Mouse (Mus musculus) natural killer cell, adult 2 months (primary cell): ENCODE results near the gene Chmp4b.

Source experiments
- DNase-seq, 2 experiments: peaks; one replicate each; pipeline ENCODE4 v3.0.0; 2022; ENCODE audit warnings: low spot score in 2 of 2

Chmp4b gene

DNA sequence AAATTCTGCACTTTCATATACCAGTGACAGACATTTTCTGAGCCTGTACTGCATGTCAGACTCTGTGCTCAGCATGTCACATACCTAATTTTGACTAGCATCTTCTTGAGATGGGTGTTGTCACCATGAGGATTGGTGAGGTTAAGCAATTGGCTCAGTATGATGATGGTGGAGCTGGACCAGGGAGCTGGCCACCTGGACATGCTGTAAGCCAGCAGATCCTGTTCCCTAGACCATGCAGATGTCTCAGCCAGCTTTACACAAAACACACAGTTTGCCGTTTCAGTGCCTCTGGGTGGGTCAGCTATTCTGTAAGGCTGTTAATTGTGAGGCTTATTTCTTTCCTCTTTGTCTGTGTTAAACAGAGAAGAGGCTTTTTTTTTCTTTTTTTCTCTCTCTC lies 31.2 kb downstream of the Chmp4b start:
- DNase-seq = no peak

DNA sequence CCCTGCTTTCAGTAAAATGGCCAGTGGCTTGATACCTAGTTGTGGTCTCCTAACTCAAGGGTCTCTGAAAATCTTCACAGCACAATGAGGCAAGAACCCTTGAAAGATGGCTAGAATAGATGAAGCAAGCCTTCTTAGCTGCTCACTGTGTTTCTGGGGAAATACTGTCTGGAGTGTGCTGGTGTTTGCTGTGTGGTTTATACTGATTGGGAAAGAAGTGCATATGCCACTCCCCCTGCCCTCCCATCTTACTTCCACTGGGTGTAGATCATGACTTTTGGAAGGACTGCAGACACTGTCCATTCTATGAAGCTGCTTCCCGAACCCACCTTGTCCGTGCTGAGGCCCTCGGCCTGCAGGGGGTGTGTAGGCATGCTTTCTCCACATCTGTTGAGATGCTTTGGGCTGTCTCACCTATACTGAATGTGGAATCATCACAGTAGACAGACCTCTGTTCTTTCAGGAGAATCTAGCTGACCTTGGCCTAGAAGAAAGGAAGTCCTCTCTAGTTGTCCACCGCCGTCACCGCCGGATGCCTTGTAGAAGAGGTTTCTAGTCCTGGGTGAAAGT lies 33.5 kb downstream of the Chmp4b start:
- DNase-seq = no peak

- DNase-seq = no peak
These were observed 34.3 kb downstream of the Chmp4b start for GRCm38 (mm10) chr2:154685772-154686171.

- no peak for DNase-seq
These were observed 35.3 kb downstream of the Chmp4b start for GRCm38 (mm10) chr2:154686819-154687218.

GRCm38 (mm10) chr2:154689391-154689790 lies 37.9 kb downstream of the Chmp4b start:
- no peak for DNase-seq

GRCm38 (mm10) chr2:154690959-154691358 lies 39.5 kb downstream of the Chmp4b start:
- no peak for DNase-seq

- DNase-seq = no peak
These were observed 41.9 kb downstream of the Chmp4b start for GRCm38 (mm10) chr2:154693186-154693940.

GRCm38 (mm10) chr2:154693941-154694256 lies 42.4 kb downstream of the Chmp4b start:
- no peak for DNase-seq

DNA sequence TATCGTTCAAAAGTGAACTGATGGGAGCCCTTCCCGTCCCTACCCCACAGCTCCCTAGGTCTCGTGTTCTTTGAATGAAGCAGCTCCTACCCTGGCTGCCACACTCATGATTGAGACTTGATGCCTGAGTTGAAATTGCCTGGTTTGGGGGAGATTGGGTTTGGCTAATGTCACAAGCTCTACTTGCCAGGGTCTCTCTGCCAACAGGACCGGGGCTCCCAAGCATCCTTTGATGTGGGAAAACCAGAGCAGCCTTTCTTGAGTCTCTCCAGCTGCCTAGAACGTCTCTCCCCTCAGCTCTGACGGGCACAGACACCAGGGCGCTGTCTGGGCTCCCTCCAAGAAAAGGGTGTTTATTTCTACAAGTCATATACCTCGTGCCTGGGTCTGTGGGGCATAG lies 44.2 kb downstream of the Chmp4b start:
- no peak for DNase-seq

GRCm38 (mm10) chr2:154696660-154697059 lies 45.2 kb downstream of the Chmp4b start:
- DNase-seq = no peak

- no peak for DNase-seq
These were observed 47.9 kb downstream of the Chmp4b start for GRCm38 (mm10) chr2:154699360-154699759.

DNA sequence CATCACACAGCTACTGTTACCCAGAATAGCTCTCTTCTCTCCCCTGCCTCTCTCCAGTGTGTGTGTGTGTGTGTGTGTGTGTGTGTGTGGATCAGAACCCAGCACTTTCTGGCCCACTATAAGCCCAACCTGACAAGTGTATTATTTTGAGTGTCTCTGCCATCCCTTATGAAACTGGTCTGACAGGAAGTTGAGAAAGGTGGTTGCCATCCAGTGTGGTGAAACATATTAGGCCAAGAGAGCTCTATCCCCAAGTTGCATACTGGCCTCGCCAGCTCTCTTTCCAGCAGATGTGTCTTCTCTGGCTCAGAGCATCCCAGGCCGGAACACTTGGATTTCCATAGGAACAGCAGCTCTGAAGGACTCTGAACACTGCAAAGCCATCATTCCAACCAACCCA lies 48.7 kb downstream of the Chmp4b start:
- no peak for DNase-seq

- peak; percentile 41 to 52 for DNase-seq
These were observed 51.3 kb downstream of the Chmp4b start for GRCm38 (mm10) chr2:154702637-154703315.

DNA sequence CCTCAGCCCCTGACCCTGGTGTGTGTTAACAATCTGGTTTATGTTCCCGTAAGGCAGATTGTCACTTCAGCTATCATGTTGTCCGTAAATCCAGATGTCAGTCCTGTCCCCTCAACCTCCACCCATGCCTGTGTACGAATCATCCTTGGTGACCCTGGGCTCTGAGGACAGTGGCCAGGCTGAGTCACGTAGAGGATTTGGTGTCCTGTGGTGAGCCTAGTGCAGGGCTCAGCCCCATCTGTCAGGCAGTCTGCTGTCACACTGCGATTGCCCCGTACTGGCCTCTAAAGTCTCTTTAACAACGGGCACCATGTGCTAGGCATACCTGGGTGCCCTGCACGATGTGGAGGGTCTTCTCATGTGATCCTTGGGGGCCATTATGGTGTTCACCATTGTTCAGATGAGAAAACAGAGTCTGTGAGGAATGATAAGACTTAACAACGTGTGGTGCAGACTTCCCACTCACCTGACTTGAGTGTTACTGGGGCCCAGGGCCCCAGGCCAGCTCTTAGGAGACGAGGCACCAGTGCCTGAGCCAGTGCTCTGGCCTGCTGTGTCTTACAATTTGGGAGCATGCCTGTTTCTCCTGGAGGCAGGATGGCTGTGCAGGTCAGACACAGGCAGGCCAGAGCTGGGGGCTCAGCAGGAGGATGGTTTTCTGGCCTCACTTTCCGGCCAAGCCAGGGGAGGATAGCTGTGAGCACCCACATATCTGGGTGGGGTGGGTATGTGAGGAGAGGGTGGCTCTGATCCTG lies 55.2 kb downstream of the Chmp4b start:
- DNase-seq = no peak

DNA sequence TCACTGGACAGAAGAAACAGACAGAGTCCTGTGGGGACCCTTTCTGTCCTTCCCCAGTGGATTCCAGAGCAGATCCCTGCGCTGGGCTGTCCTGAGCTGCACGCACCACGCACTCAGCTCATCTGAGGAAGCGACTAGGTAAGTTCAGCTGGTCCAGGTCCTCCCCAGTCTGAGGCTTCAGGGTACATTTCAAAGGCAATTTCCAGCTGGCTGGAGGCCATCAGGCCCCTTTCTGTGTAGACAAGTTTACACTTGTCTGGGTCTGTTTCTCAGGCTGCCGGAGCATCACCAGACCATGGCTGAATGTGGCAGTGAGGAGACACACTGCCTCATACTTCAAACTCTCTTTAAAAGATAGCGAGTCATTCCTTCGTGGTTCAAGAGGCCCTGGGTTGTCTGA lies 55.8 kb downstream of the Chmp4b start:
- DNase-seq = no peak

- no peak for DNase-seq
These were observed 56.4 kb downstream of the Chmp4b start for GRCm38 (mm10) chr2:154707830-154708385.

DNA sequence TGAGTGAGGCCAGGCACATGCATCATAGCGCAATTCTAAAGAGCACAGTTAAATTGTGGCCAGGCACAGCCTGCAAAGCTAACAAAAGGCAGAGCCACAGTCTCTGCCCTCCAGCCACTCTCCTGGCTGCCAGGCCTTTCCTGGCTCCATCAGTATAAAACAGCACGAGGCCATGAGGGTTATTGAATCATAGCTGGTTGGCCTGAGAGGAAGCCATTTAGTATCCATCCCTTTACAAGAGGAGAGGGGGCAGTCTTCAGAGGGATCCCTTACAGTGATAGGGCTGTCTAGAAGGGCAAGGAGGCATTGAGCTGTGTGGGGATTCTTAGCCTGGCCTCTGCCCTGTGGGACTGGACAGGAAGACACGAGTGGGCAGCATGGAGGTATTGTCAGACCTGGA lies 60.2 kb downstream of the Chmp4b start:
- DNase-seq = no peak

- DNase-seq = peak; percentile 57 to 63
These were observed 60.8 kb downstream of the Chmp4b start for GRCm38 (mm10) chr2:154712271-154712677.

DNA sequence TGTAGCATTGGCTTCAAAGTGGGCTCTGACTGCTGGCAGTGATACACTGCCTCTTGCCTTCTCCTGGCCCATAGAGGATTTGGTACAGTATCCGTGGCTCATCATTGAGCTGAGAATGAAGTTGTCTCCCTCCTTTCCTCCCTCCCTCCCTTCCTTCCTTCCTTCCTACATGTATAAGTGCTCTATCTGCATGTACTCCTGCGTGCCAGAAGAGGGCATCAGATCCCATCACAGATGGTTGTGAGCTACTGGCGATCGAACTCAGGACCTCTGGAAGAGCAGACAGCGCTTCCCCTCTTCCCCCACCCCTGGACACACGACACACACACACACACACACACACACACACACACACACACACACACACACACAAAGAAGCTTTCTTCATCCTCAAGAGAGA lies 61.6 kb downstream of the Chmp4b start:
- no peak for DNase-seq

DNA sequence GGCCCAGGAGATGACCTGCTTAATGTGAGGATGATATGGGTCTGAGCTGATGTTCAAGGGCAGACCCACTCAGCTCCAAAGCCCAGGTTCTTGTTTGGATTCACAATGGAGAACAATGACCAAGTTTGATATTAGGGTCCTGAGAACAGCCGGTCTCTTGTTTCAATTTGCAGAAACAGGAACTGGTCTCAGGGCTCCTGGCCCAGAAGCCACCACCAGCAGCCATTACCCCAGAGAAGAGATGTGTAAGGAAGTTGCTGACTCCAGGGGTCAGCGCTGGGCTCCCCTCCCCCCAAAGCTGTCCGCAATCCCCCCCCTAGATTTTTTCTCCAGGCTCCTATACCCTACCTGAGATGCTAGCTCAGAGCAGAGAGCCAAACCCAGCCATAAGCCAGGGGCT lies 62.5 kb downstream of the Chmp4b start:
- no peak for DNase-seq

GRCm38 (mm10) chr2:154716586-154716985 lies 65.1 kb downstream of the Chmp4b start:
- DNase-seq = no peak

DNA sequence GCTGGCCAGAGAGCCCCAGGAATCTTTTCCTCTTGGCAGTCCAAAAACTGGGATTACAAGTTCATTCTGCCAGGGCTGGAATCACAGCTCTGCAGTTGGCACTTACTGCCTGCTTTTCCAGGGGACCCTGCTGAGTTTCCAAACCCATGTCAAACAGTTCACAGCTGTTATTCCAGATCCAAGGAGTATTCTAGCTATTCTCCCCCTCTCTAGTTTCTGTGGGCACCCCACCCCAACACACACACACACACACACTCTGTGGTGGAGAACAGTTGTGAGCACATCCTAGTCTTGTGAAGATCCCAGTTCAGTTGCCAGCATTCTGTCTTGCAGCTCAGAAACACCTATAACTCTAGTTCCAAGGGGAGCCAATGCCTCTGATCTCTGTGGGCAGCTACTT lies 65.6 kb downstream of the Chmp4b start:
- no peak for DNase-seq
